ENCODE assay signal across 8 mouse cellular contexts in genomic region chr8:86624915-86625314, GRCm38 (mm10). TPM values are rescaled to one million over a fixed set of nuclear protein-coding genes. Genes with fewer than 3 reads are reported as not detected.
DNase-seq lines count a peak whose midpoint lies in the region; ATAC-seq lines count a peak whose summit lies in the region.

No protein-coding gene starts in this region.

- peak; percentile 6 for DNase-seq in cerebellum, adult 11 months
- no peak for DNase-seq in cerebellum, postnatal 25 days
- peak; percentile 8 to 26 for DNase-seq in B cell, adult 2 months
- no peak for DNase-seq in forebrain, embryonic 14.5 days (ENCODE audit: low spot score)
- peak; percentile 35 for DNase-seq in naive thymus-derived CD4-positive, alpha-beta T cell, adult 2 months (ENCODE audit: low read depth)
- no peak for DNase-seq in right cerebral cortex, postnatal 10 days (ENCODE audit: low spot score in 2 of 2)
- DNase-seq in left cerebral cortex, postnatal 4 days, result no peak

- peak overlapping the region; percentile 74 for H3K4me3 ChIP-seq in forebrain, embryonic 14.5 days (ENCODE audit: low read depth, low read length)
- H3K4me3 ChIP-seq in kidney, embryonic 14.5 days (ENCODE audit: low read length), result peak overlapping the region; percentile 85

- no peak overlapping the region for H3K27ac ChIP-seq in forebrain, embryonic 14.5 days (ENCODE audit: low read depth, low read length)
- no peak overlapping the region for H3K27ac ChIP-seq in kidney, embryonic 14.5 days (ENCODE audit: low read depth, low read length)

- no peaks in the 10 kb centered on the region for H3K27me3 ChIP-seq in forebrain, embryonic 14.5 days (replicated peaks; ENCODE audit: control insufficient read depth, insufficient read depth, low read length)
- H3K27me3 ChIP-seq in kidney, embryonic 14.5 days (ENCODE audit: control insufficient read depth, insufficient read depth, low read length), result no peaks in the 10 kb centered on the region

- no peaks in the 10 kb centered on the region for H3K36me3 ChIP-seq in forebrain, embryonic 14.5 days (ENCODE audit: control insufficient read depth, insufficient read depth, low read length)
- H3K36me3 ChIP-seq in kidney, embryonic 14.5 days (ENCODE audit: control insufficient read depth, insufficient read depth, low read length), result no peaks in the 10 kb centered on the region

- peaks cover 12% of the 10 kb centered on the region for H3K4me1 ChIP-seq in forebrain, embryonic 14.5 days (ENCODE audit: control insufficient read depth, insufficient read depth, low read length)
- H3K4me1 ChIP-seq in kidney, embryonic 14.5 days (ENCODE audit: control insufficient read depth, insufficient read depth, low read length), result peaks cover 5% of the 10 kb centered on the region

- H3K4me2 ChIP-seq in forebrain, embryonic 14.5 days (ENCODE audit: low read length), result peak overlapping the region; percentile 79
- peak overlapping the region; percentile 62 for H3K4me2 ChIP-seq in kidney, embryonic 14.5 days (replicated peaks; ENCODE audit: low read depth, low read length)

- intact Hi-C loops in left cerebral cortex, postnatal 4 days (cut with DNase I), result no loop called here

- no peak for ATAC-seq in forebrain, embryonic 14.5 days
- ATAC-seq in kidney, embryonic 14.5 days (ENCODE audit: low FRiP score, low TSS enrichment), result no peak

- H3K9me3 ChIP-seq in forebrain, embryonic 14.5 days (replicated peaks; ENCODE audit: control insufficient read depth, low read length), result no peaks in the 10 kb centered on the region
- no peaks in the 10 kb centered on the region for H3K9me3 ChIP-seq in kidney, embryonic 14.5 days (ENCODE audit: control insufficient read depth, low read length)

- H3K9ac ChIP-seq in forebrain, embryonic 14.5 days (ENCODE audit: low read length), result peak overlapping the region; percentile 77
- peak overlapping the region; percentile 64 for H3K9ac ChIP-seq in kidney, embryonic 14.5 days (ENCODE audit: low read depth, low read length)

- 59% methylated on average over 7 of the region's 7 CpGs for WGBS in forebrain, embryonic 14.5 days
- whole genome bisulfite sequencing in kidney, embryonic 14.5 days, result 28% methylated on average over 7 of the region's 7 CpGs

RNA-seq across cellular contexts. Expression of gene Lonp2, which starts 1.1 kb away (rescaled TPM):
- 83.3 and 85.3 TPM in 2 replicates for polyA plus RNA-seq in forebrain, embryonic 14.5 days (2014; fragmentation: Nextera tagmentation; extraction: Ambion mirVana)
- 38.0 and 54.8 TPM in 2 replicates for polyA plus RNA-seq in kidney, embryonic 14.5 days (2014; fragmentation: Nextera tagmentation; extraction: Ambion mirVana)
- total RNA-seq in left cerebral cortex, postnatal 4 days (2021), result 10 to 100 TPM; 56.2 to 56.5 TPM

RNA-seq across cellular contexts. Expression of gene Abcc12, which starts 44.4 kb away (rescaled TPM):
- 0.19 and 0.32 TPM in 2 replicates for polyA plus RNA-seq in forebrain, embryonic 14.5 days (2014; fragmentation: Nextera tagmentation; extraction: Ambion mirVana)
- 0.08 and 0.11 TPM in 2 replicates for polyA plus RNA-seq in kidney, embryonic 14.5 days (2014; fragmentation: Nextera tagmentation; extraction: Ambion mirVana)
- under 1 TPM; 0.32 to 0.56 TPM for total RNA-seq in left cerebral cortex, postnatal 4 days (2021)

Comparison
In these comparisons a context has a peak if more than half of its experiments do, and no peak if none do; other contexts are left out.
1. DNase-seq: peak in cerebellum, adult 11 months (single experiment), B cell, adult 2 months (2 of 2) and naive thymus-derived CD4-positive, alpha-beta T cell, adult 2 months (single experiment); none in cerebellum, postnatal 25 days (0 of 2), forebrain, embryonic 14.5 days (single experiment), right cerebral cortex, postnatal 10 days (0 of 2) and left cerebral cortex, postnatal 4 days (single experiment).